Mouse (Mus musculus): Measurements from ENCODE around the gene Cage1.
A peak's percentile ranks its signal among the peaks of the same experiment; 100 is the strongest.

The Cage1 gene

GRCm38 (mm10) chr13:37964128-37965087, 72.5 kb downstream of the Cage1 start:
- DNase-seq, result no peak

DNA sequence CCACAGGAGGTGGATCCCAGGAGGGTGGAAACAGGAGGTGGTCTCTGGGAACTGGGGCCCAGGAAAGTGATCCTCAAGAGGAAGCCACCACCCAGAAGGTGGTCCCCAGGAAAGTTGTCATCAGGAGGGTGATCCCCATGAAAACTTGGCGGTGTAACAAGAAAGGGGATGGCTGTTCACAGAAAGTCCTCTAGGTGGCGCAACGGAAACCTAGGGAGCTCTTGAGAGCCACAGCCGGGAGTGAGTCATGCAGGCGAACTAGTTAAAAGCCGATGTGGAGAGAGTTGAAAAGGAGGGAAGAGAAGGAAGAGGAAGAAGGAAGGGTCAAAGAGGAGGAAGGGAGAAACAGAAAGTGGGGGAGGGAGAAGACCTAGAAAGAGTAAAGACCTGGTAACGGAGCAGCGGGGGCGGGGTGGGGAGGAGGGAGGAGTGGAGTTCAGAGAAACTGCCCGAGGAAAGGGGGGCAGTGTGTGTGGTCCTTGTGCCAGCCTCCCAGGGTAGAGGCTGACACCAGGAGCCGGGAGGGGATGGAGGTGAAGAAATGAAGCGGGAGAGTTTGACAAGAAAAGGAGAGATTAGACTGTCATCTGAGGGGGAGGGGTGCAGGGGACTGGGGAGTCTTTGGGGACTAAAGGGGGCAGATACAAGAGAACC, 73.4 kb downstream of the Cage1 start:
- peak; percentile 76 to 88 for DNase-seq

DNA sequence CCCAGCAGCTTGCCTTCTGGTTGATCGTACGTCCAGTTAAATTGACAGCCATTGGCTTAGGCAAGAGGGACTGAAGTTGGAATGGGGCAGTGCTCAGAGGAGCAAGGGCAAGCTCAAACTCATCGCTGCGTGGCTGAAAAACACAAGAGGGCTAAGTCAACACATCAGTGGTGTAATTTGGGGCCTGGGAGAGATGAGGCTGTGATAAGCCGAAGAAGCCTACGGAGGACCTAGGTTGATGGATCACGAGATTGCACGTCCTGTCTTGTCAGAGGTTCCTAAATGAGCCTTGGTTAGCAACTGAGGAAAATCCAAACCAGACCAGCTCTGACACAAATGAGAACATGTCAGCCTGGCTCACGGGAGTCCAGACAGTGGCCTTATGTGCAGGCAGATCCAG, 74.3 kb downstream of the Cage1 start:
- no peak for DNase-seq

GRCm38 (mm10) chr13:37959936-37960335, 76.9 kb downstream of the Cage1 start:
- DNase-seq, result no peak

DNA sequence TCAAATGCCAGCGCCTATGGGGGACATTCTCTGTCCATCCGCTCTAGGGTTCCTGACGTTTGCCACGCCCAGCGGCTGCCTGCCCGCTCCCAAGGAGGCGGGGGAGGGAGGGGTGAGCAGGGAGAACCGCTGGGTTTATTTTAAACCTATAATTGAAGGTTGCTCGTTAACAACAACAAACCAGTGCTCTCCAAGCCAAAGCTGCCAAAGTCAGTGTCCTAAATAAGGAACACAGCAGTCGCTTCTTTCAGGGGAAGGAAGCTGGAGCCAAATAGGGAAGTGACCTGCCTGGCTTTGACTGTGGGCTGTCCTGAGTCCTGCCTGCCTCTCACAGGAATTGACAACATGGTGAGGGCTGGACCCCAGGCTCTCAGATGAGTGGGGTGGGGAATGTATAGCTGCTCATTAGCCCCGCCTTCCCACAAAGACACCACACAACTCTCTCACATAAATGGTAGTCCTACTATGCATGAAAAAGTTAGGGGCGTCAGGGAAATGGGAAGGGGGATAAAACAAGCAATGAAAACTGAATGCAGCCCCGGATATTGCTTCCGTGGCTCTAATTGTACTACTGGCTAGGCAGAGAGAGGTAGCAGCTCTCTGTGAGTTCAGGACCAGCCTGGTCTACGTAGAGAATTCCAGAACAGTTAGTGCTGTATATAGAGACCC, 77.5 kb downstream of the Cage1 start:
- peak in 1 of 2 experiments; percentile 35 for DNase-seq

DNA sequence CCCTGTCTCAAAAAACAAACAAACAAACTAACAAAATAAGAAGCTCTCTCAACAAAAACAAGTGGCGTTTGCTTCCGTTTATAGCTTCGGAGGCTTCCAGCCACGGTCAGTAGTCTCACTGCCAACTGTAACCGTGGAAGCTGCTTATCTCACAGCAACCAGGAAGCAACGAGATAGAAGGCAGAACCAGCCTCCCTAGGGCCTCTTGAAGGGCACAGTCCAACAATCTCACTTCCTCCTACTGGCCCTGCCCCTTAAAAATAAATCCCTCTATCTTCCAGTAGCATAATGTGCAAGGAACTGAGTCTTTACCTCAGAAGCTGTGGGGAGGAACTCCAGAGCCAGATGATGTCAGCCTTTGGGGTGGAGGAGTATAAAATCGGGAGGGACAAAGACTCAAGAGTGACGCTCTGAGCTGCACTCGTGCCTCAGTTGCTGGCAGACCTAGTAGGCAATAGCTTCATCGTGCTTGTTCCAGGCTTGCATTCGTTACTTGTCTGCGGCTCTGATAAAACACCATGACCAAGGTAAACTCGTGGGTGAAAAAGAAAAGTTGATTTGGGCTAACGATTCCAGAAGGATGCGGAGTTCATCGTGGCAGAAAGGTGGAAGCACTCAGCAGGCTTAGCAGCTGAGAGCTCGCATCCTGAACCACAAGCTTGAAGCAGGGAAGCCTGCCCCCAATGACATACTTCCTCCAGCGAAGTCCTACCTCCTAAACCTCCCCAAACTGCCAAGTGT, 78.2 kb downstream of the Cage1 start:
- DNase-seq, result no peak

All from lung, postnatal 4 days (tissue).